Mouse (Mus musculus): ENCODE measurements around the gene Cgas. TPM values are rescaled to one million over a fixed set of nuclear protein-coding genes. Genes with fewer than 3 reads are reported as not detected.

Cgas gene
- polyA plus RNA-seq, 1 experiment = 1.1 TPM

- Histone ChIP-seq H3K4me1 (ENCODE audit: control insufficient read depth, insufficient read depth, low read length) (no peaks in the 10 kb centered on the region), H3K9ac (ENCODE audit: low read depth, poor library complexity, severe bottlenecking) (no peak overlapping the region), H3K27ac (ENCODE audit: insufficient read depth, low read length) (peak overlapping the region; percentile 76; the same call in 1 of the 2 replicates), H3K36me3 (ENCODE audit: control insufficient read depth, insufficient read depth, low read length, poor library complexity, severe bottlenecking) (peaks cover 48% of the 10 kb centered on the region), H3K27me3 (ENCODE audit: control insufficient read depth, insufficient read depth, low read length, poor library complexity, severe bottlenecking) (no peaks in the 10 kb centered on the region), H3K4me3 (ENCODE audit: low read depth, low read length) (no peak overlapping the region), H3K9me3 (replicated peaks; ENCODE audit: control insufficient read depth, insufficient read depth, low read length, poor library complexity, severe bottlenecking) (no peaks in the 10 kb centered on the region)
- TF ChIP-seq CTCF (IDR thresholded peaks at IDR 0.05; ENCODE audit: low read depth, low read length) (no peak), POLR2A (IDR thresholded peaks at IDR 0.05; ENCODE audit: insufficient read depth, low read length) (peak; percentile 12), EP300 (IDR thresholded peaks at IDR 0.05; ENCODE audit: insufficient read depth, low read depth, low read length) (no peak)
Measured at GRCm38 (mm10) chr9:78477021-78477551, 34.0 kb upstream of the Cgas start.

- H3K9me3 ChIP-seq (replicated peaks; ENCODE audit: control insufficient read depth, insufficient read depth, low read length, poor library complexity, severe bottlenecking) = no peaks in the 10 kb centered on the region
- H3K27ac ChIP-seq (ENCODE audit: insufficient read depth, low read length) = peak overlapping the region; percentile 41
- no peak overlapping the region for H3K9ac ChIP-seq (ENCODE audit: low read depth, poor library complexity, severe bottlenecking)
- H3K27me3 ChIP-seq (ENCODE audit: control insufficient read depth, insufficient read depth, low read length, poor library complexity, severe bottlenecking) = no peaks in the 10 kb centered on the region
- H3K36me3 ChIP-seq (ENCODE audit: control insufficient read depth, insufficient read depth, low read length, poor library complexity, severe bottlenecking) = peaks cover 48% of the 10 kb centered on the region
- TF ChIP-seq EP300 (IDR thresholded peaks at IDR 0.05; ENCODE audit: insufficient read depth, low read depth, low read length) (no peak), CTCF (IDR thresholded peaks at IDR 0.05; ENCODE audit: low read depth, low read length) (no peak), POLR2A (IDR thresholded peaks at IDR 0.05; ENCODE audit: insufficient read depth, low read length) (no peak)
- no peaks in the 10 kb centered on the region for H3K4me1 ChIP-seq (ENCODE audit: control insufficient read depth, insufficient read depth, low read length)
- H3K4me3 ChIP-seq (ENCODE audit: low read depth, low read length) = no peak overlapping the region
Measured at GRCm38 (mm10) chr9:78476531-78477020, 33.5 kb upstream of the Cgas start.

- TF ChIP-seq POLR2A (IDR thresholded peaks at IDR 0.05; ENCODE audit: insufficient read depth, low read length) (no peak), CTCF (IDR thresholded peaks at IDR 0.05; ENCODE audit: low read depth, low read length) (no peak), EP300 (IDR thresholded peaks at IDR 0.05; ENCODE audit: insufficient read depth, low read depth, low read length) (no peak)
- H3K27ac ChIP-seq (ENCODE audit: insufficient read depth, low read length) = no peak overlapping the region
- H3K9me3 ChIP-seq (replicated peaks; ENCODE audit: control insufficient read depth, insufficient read depth, low read length, poor library complexity, severe bottlenecking) = no peaks in the 10 kb centered on the region
- no peaks in the 10 kb centered on the region for H3K27me3 ChIP-seq (ENCODE audit: control insufficient read depth, insufficient read depth, low read length, poor library complexity, severe bottlenecking)
- peaks cover 44% of the 10 kb centered on the region for H3K36me3 ChIP-seq (ENCODE audit: control insufficient read depth, insufficient read depth, low read length, poor library complexity, severe bottlenecking)
- H3K4me1 ChIP-seq (ENCODE audit: control insufficient read depth, insufficient read depth, low read length) = no peaks in the 10 kb centered on the region
- H3K9ac ChIP-seq (ENCODE audit: low read depth, poor library complexity, severe bottlenecking) = no peak overlapping the region
- no peak overlapping the region for H3K4me3 ChIP-seq (ENCODE audit: low read depth, low read length)
Measured at GRCm38 (mm10) chr9:78475873-78476272, 32.8 kb upstream of the Cgas start.

- TF ChIP-seq EP300 (IDR thresholded peaks at IDR 0.05; ENCODE audit: insufficient read depth, low read depth, low read length) = no peak
- TF ChIP-seq CTCF (IDR thresholded peaks at IDR 0.05; ENCODE audit: low read depth, low read length) = no peak
- TF ChIP-seq POLR2A (IDR thresholded peaks at IDR 0.05; ENCODE audit: insufficient read depth, low read length) = no peak
- Histone ChIP-seq H3K9me3 (replicated peaks; ENCODE audit: control insufficient read depth, insufficient read depth, low read length, poor library complexity, severe bottlenecking) (no peaks in the 10 kb centered on the region), H3K9ac (ENCODE audit: low read depth, poor library complexity, severe bottlenecking) (no peak overlapping the region), H3K27me3 (ENCODE audit: control insufficient read depth, insufficient read depth, low read length, poor library complexity, severe bottlenecking) (no peaks in the 10 kb centered on the region), H3K27ac (ENCODE audit: insufficient read depth, low read length) (no peak overlapping the region), H3K4me3 (ENCODE audit: low read depth, low read length) (no peak overlapping the region), H3K36me3 (ENCODE audit: control insufficient read depth, insufficient read depth, low read length, poor library complexity, severe bottlenecking) (peaks cover 44% of the 10 kb centered on the region), H3K4me1 (ENCODE audit: control insufficient read depth, insufficient read depth, low read length) (no peaks in the 10 kb centered on the region)
Measured at GRCm38 (mm10) chr9:78475383-78475780, 32.3 kb upstream of the Cgas start.

- H3K9ac ChIP-seq (ENCODE audit: low read depth, poor library complexity, severe bottlenecking) = no peak overlapping the region
- no peak overlapping the region for H3K4me3 ChIP-seq (ENCODE audit: low read depth, low read length)
- peaks cover 42% of the 10 kb centered on the region for H3K36me3 ChIP-seq (ENCODE audit: control insufficient read depth, insufficient read depth, low read length, poor library complexity, severe bottlenecking)
- no peak overlapping the region for H3K27ac ChIP-seq (ENCODE audit: insufficient read depth, low read length)
- H3K27me3 ChIP-seq (ENCODE audit: control insufficient read depth, insufficient read depth, low read length, poor library complexity, severe bottlenecking) = no peaks in the 10 kb centered on the region
- H3K9me3 ChIP-seq (replicated peaks; ENCODE audit: control insufficient read depth, insufficient read depth, low read length, poor library complexity, severe bottlenecking) = no peaks in the 10 kb centered on the region
- TF ChIP-seq EP300 (IDR thresholded peaks at IDR 0.05; ENCODE audit: insufficient read depth, low read depth, low read length) (no peak), CTCF (IDR thresholded peaks at IDR 0.05; ENCODE audit: low read depth, low read length) (no peak), POLR2A (IDR thresholded peaks at IDR 0.05; ENCODE audit: insufficient read depth, low read length) (no peak)
- H3K4me1 ChIP-seq (ENCODE audit: control insufficient read depth, insufficient read depth, low read length) = no peaks in the 10 kb centered on the region
Measured at GRCm38 (mm10) chr9:78474771-78475382, 31.8 kb upstream of the Cgas start.

GRCm38 (mm10) chr9:78474270-78474669 lies 31.2 kb upstream of the Cgas start:
- Histone ChIP-seq H3K27ac (ENCODE audit: insufficient read depth, low read length) (no peak overlapping the region), H3K4me1 (ENCODE audit: control insufficient read depth, insufficient read depth, low read length) (no peaks in the 10 kb centered on the region), H3K9ac (ENCODE audit: low read depth, poor library complexity, severe bottlenecking) (no peak overlapping the region), H3K36me3 (ENCODE audit: control insufficient read depth, insufficient read depth, low read length, poor library complexity, severe bottlenecking) (peaks cover 36% of the 10 kb centered on the region), H3K27me3 (ENCODE audit: control insufficient read depth, insufficient read depth, low read length, poor library complexity, severe bottlenecking) (no peaks in the 10 kb centered on the region), H3K4me3 (ENCODE audit: low read depth, low read length) (no peak overlapping the region), H3K9me3 (replicated peaks; ENCODE audit: control insufficient read depth, insufficient read depth, low read length, poor library complexity, severe bottlenecking) (no peaks in the 10 kb centered on the region)
- TF ChIP-seq CTCF (IDR thresholded peaks at IDR 0.05; ENCODE audit: low read depth, low read length) (no peak), EP300 (IDR thresholded peaks at IDR 0.05; ENCODE audit: insufficient read depth, low read depth, low read length) (no peak), POLR2A (IDR thresholded peaks at IDR 0.05; ENCODE audit: insufficient read depth, low read length) (no peak)

All from ES-Bruce4 (cell line).